Mouse (Mus musculus) hindbrain, embryonic 12.5 days (tissue): Measurements from ENCODE around the gene Sbk1. TPM values are rescaled to one million over a fixed set of nuclear protein-coding genes. Genes with fewer than 3 reads are reported as not detected.

Experiments used
- ATAC-seq: fragments of 200-750 bp; cut with Nextera tagmentation; 2 replicates; pipeline ENCODE4 v1.8.0; 2017; ENCODE audit warnings: moderate TSS enrichment; ENCODE audit not compliant: low FRiP score
- H3K27ac ChIP-seq: fragments of 300-500 bp; sonication (generic); 2 replicates; pipeline ENCODE4 v1.5.1; 2016; ENCODE audit warnings: mild to moderate bottlenecking
- H3K27me3 ChIP-seq: fragments of 300-500 bp; sonication (generic); 2 replicates; pipeline ENCODE4 v1.6.1; 2016; ENCODE audit warnings: mild to moderate bottlenecking
- H3K36me3 ChIP-seq: fragments of 300-500 bp; sonication (generic); 2 replicates; pipeline ENCODE4 v1.6.1; 2016; ENCODE audit warnings: mild to moderate bottlenecking
- H3K4me1 ChIP-seq: fragments of 300-500 bp; sonication (generic); 2 replicates; pipeline ENCODE4 v1.6.1; 2016
- H3K4me2 ChIP-seq: fragments of 300-500 bp; sonication (generic); replicated peaks from 2 replicates; pipeline ENCODE4 v1.6.1; 2016; ENCODE audit warnings: mild to moderate bottlenecking
- H3K4me3 ChIP-seq: fragments of 300-500 bp; sonication (generic); 2 replicates; pipeline ENCODE4 v1.5.1; 2016; ENCODE audit warnings: mild to moderate bottlenecking
- H3K9ac ChIP-seq: fragments of 300-500 bp; sonication (generic); 2 replicates; pipeline ENCODE4 v1.6.1; 2016; ENCODE audit warnings: mild to moderate bottlenecking, moderate library complexity
- H3K9me3 ChIP-seq: fragments of 300-500 bp; sonication (generic); replicated peaks from 2 replicates; pipeline ENCODE4 v1.6.1; 2016; ENCODE audit warnings: mild to moderate bottlenecking
- WGBS: fragments of 180-500 bp; shearing (Covaris S2); methylation state at CpG from one replicate; pipeline ENCODE4 v1.1.7; 2016; 5-methylcytosine and 5-hydroxymethylcytosine counted together
- polyA plus RNA-seq: library from polyadenylated mRNA; unstranded; fragments of >200 nt; fragmentation: Nextera tagmentation; extraction: Ambion mirVana; gene quantifications from 2 replicates; pipeline ENCODE4 v1.2.1, GENCODE M21; 2016

Gene Sbk1
- polyA plus RNA-seq, 1 experiment from 2014 or later, result 309 TPM

GRCm38 (mm10) chr7:126272770-126273311, 422 bp downstream of the Sbk1 start:
- WGBS, result under 1% methylated on average over 38 of the region's 38 CpGs
- Histone ChIP-seq H3K9ac (peak overlapping the region; percentile 100), H3K27me3 (0 out of 2 replicates have a peak, but pooled peaks cover 4% of the 10 kb centered on the region), H3K36me3 (peaks cover 34% of the 10 kb centered on the region), H3K4me1 (peaks cover 47% of the 10 kb centered on the region), H3K27ac (peak overlapping the region; percentile 96), H3K9me3 (no peaks in the 10 kb centered on the region), H3K4me3 (peak overlapping the region; percentile 99), H3K4me2 (peak overlapping the region; percentile 97)
- ATAC-seq, result peak; percentile 47

- Histone ChIP-seq H3K9me3 (no peaks in the 10 kb centered on the region), H3K27ac (peak overlapping the region; percentile 96), H3K27me3 (0 out of 2 replicates have a peak, but pooled peaks cover 4% of the 10 kb centered on the region), H3K4me1 (peaks cover 54% of the 10 kb centered on the region), H3K36me3 (peaks cover 41% of the 10 kb centered on the region), H3K4me2 (peak overlapping the region; percentile 97), H3K9ac (peak overlapping the region; percentile 100), H3K4me3 (peak overlapping the region; percentile 99)
- no peak for ATAC-seq
- 9% methylated on average over 11 of the region's 11 CpGs for whole genome bisulfite sequencing
These were observed 1.1 kb downstream of the Sbk1 start for GRCm38 (mm10) chr7:126273351-126274042.

- peak overlapping the region; percentile 100 for H3K9ac ChIP-seq
- 0 out of 2 replicates have a peak, but pooled peaks cover under 1% of the 10 kb centered on the region for H3K27me3 ChIP-seq
- no peak for ATAC-seq
- H3K4me3 ChIP-seq, result peak overlapping the region; percentile 99
- H3K4me1 ChIP-seq, result peaks cover 60% of the 10 kb centered on the region
- H3K36me3 ChIP-seq, result peaks cover 45% of the 10 kb centered on the region
- no peaks in the 10 kb centered on the region for H3K9me3 ChIP-seq
- 15% methylated on average over 3 of the region's 3 CpGs for WGBS
- H3K27ac ChIP-seq, result peak overlapping the region; percentile 96
- H3K4me2 ChIP-seq, result peak overlapping the region; percentile 97
These were observed 1.7 kb downstream of the Sbk1 start for GRCm38 (mm10) chr7:126274137-126274536.

- ATAC-seq, result no peak
- 9% methylated on average over 4 of the region's 4 CpGs for WGBS
- Histone ChIP-seq H3K4me2 (peak overlapping the region; percentile 97), H3K9ac (peak overlapping the region; percentile 100), H3K27ac (peak overlapping the region; percentile 96), H3K36me3 (peaks cover 45% of the 10 kb centered on the region), H3K9me3 (no peaks in the 10 kb centered on the region), H3K4me1 (peaks cover 65% of the 10 kb centered on the region), H3K4me3 (peak overlapping the region; percentile 99), H3K27me3 (no peaks in the 10 kb centered on the region)
These were observed 2.2 kb downstream of the Sbk1 start for GRCm38 (mm10) chr7:126274626-126275025.

- 88% methylated on average over 5 of the region's 5 CpGs for WGBS
These were observed 3.3 kb downstream of the Sbk1 start for GRCm38 (mm10) chr7:126275711-126276110.

GRCm38 (mm10) chr7:126276297-126276696, 3.9 kb downstream of the Sbk1 start:
- WGBS, result 54% methylated on average over 6 of the region's 6 CpGs
- Histone ChIP-seq H3K9me3 (no peaks in the 10 kb centered on the region), H3K4me1 (peaks cover 75% of the 10 kb centered on the region), H3K27ac (no peak overlapping the region), H3K4me2 (peak overlapping the region; percentile 97), H3K4me3 (peak overlapping the region; percentile 99), H3K36me3 (peaks cover 61% of the 10 kb centered on the region), H3K9ac (peak overlapping the region; percentile 100), H3K27me3 (no peaks in the 10 kb centered on the region)
- ATAC-seq, result no peak

More at GRCm38 (mm10) chr7:126275711-126276110, 3.3 kb downstream of the Sbk1 start:
- ATAC-seq, result no peak
- H3K4me2 ChIP-seq, result peak overlapping the region; percentile 97
- H3K36me3 ChIP-seq, result peaks cover 55% of the 10 kb centered on the region
- no peaks in the 10 kb centered on the region for H3K9me3 ChIP-seq
- peak overlapping the region; percentile 99 for H3K4me3 ChIP-seq
- H3K27me3 ChIP-seq, result no peaks in the 10 kb centered on the region
- H3K4me1 ChIP-seq, result peaks cover 76% of the 10 kb centered on the region
- no peak overlapping the region for H3K27ac ChIP-seq
- peak overlapping the region; percentile 100; the same call in 1 of the 2 replicates for H3K9ac ChIP-seq

- no peak for ATAC-seq
- Histone ChIP-seq H3K4me1 (peaks cover 83% of the 10 kb centered on the region), H3K36me3 (peaks cover 75% of the 10 kb centered on the region), H3K9ac (peak overlapping the region; percentile 2), H3K27ac (no peak overlapping the region), H3K9me3 (no peaks in the 10 kb centered on the region), H3K27me3 (no peaks in the 10 kb centered on the region), H3K4me3 (peak overlapping the region; percentile 99; the same call in 1 of the 2 replicates), H3K4me2 (peak overlapping the region; percentile 97)
- WGBS, result 59% methylated on average over 22 of the region's 22 CpGs
These were observed 5.3 kb downstream of the Sbk1 start for GRCm38 (mm10) chr7:126277536-126278295.

- H3K36me3 ChIP-seq, result peaks cover 82% of the 10 kb centered on the region
- no peak overlapping the region for H3K27ac ChIP-seq
- no peaks in the 10 kb centered on the region for H3K9me3 ChIP-seq
- 94% methylated on average over 5 of the region's 5 CpGs for WGBS
- no peak overlapping the region for H3K4me3 ChIP-seq
- ATAC-seq, result no peak
- H3K4me1 ChIP-seq, result peaks cover 86% of the 10 kb centered on the region
- peak overlapping the region; percentile 36; the same call in 1 of the 2 replicates for H3K9ac ChIP-seq
- H3K4me2 ChIP-seq, result peak overlapping the region; percentile 12; the same call in 1 of the 2 replicates
- no peaks in the 10 kb centered on the region for H3K27me3 ChIP-seq
These were observed 6.4 kb downstream of the Sbk1 start for GRCm38 (mm10) chr7:126278799-126279198.

- 77% methylated on average over 8 of the region's 8 CpGs for WGBS
- Histone ChIP-seq H3K27ac (no peak overlapping the region; the same call in 1 of the 2 replicates), H3K9me3 (no peaks in the 10 kb centered on the region), H3K4me1 (peaks cover 86% of the 10 kb centered on the region), H3K4me2 (peak overlapping the region; percentile 12; the same call in 1 of the 2 replicates), H3K36me3 (peaks cover 89% of the 10 kb centered on the region), H3K9ac (0 out of 2 replicates have a peak overlapping the region, but pooled peaks have one; percentile 36), H3K27me3 (no peaks in the 10 kb centered on the region), H3K4me3 (no peak overlapping the region)
- no peak for ATAC-seq
These were observed 7.5 kb downstream of the Sbk1 start for GRCm38 (mm10) chr7:126279774-126280482.

GRCm38 (mm10) chr7:126280696-126281095, 8.3 kb downstream of the Sbk1 start:
- Histone ChIP-seq H3K27ac (no peak overlapping the region), H3K4me3 (no peak overlapping the region), H3K4me1 (peaks cover 85% of the 10 kb centered on the region), H3K4me2 (no peak overlapping the region; the same call in 1 of the 2 replicates), H3K9me3 (no peaks in the 10 kb centered on the region), H3K9ac (no peak overlapping the region), H3K36me3 (peaks cover 87% of the 10 kb centered on the region), H3K27me3 (no peaks in the 10 kb centered on the region)
- 62% methylated on average over 6 of the region's 6 CpGs for WGBS
- no peak for ATAC-seq

GRCm38 (mm10) chr7:126281876-126282682, 9.7 kb downstream of the Sbk1 start:
- H3K4me3 ChIP-seq, result no peak overlapping the region
- H3K9me3 ChIP-seq, result no peaks in the 10 kb centered on the region
- no peaks in the 10 kb centered on the region for H3K27me3 ChIP-seq
- WGBS, result 85% methylated on average over 16 of the region's 16 CpGs
- H3K9ac ChIP-seq, result no peak overlapping the region
- H3K27ac ChIP-seq, result no peak overlapping the region
- ATAC-seq, result no peak
- no peak overlapping the region for H3K4me2 ChIP-seq
- peaks cover 85% of the 10 kb centered on the region for H3K4me1 ChIP-seq
- H3K36me3 ChIP-seq, result peaks cover 86% of the 10 kb centered on the region
